Mouse (Mus musculus): ENCODE data around the gene Rasgrf1.

DNA sequence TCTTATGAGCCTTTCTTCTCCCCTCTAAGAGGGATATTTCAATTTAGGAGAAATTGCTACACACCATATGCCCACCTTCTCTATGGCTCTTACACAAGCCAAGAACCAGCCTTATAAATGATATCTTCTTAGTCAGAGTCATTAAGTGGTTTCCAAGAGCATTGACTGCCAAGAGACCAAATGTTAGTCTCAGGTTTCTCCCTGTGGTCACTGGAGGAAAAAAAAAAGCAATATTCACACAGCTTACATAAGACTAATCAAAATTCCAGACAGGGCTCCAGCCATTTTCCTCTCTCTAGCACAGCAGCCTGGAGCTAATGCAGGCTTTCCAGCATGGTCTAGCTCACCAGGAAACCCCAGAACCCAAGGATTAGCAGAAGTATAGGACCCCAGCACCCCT lies 3.1 kb upstream of the Rasgrf1 start:
- no peak for TF ChIP-seq CHD1 (IDR thresholded peaks at IDR 0.05; ENCODE audit: low read depth, low read length)
- no peak for TF ChIP-seq CTCF (conservative IDR thresholded peaks at IDR 0.05 in 1 of 2, IDR thresholded peaks at IDR 0.05 in 1 of 2; ENCODE audit: low read depth in 2 of 2, low read length in 2 of 2)
